ENCODE assay signal across 21 mouse cellular contexts in genomic region chr5:30636994-30637393, GRCm38 (mm10). TPM values are rescaled to one million over a fixed set of nuclear protein-coding genes. Genes with fewer than 3 reads are reported as not detected.
DNase-seq lines count a peak whose midpoint lies in the region; ATAC-seq and TF ChIP-seq lines count a peak whose summit lies in the region.
"Had no signal": no experiment of that assay in that cellular context is flagged by ENCODE, and none has a peak within 500 bp of the region (broad histone marks: within the 10 kb centered on the region; RNA-seq: fewer than 3 reads in every experiment).

No protein-coding gene starts in this region.

- DNase-seq in adrenal gland, adult 2 months = peak; percentile 39
- DNase-seq in adrenal gland, postnatal 4 days (ENCODE audit: low spot score in 2 of 2) = no peak
- DNase-seq in cerebellum, postnatal 10 days = peak; percentile 33 to 41
- DNase-seq in cerebellum, adult 9-11 months = no peak
- peak; percentile 32 for DNase-seq in lung, postnatal 10 days
- DNase-seq in lung, postnatal 0 days (ENCODE audit: low spot score) = no peak
- peak; percentile 23 for DNase-seq in NIH3T3 (ENCODE audit: low read depth)
- DNase-seq: cerebellum, adult 18-20 months; cerebellum, postnatal 14 days; embryo, embryonic 11 days; forebrain, postnatal 0 days; gastrocnemius, postnatal 14 days had no signal

- no peak for ATAC-seq in lung, postnatal 0 days
- no peak for ATAC-seq in forebrain, embryonic 13.5 days
- ATAC-seq: CD4-positive, CD25-positive, alpha-beta regulatory T cell, adult 4 months; forebrain, postnatal 0 days; intestine, embryonic 16.5 days had no signal

- H3K27me3 ChIP-seq in lung, postnatal 0 days (replicated peaks; ENCODE audit: insufficient read depth, low read length) = no peaks in the 10 kb centered on the region
- H3K27me3 ChIP-seq in forebrain, embryonic 13.5 days = peaks cover 10% of the 10 kb centered on the region
- H3K27me3 ChIP-seq: embryonic facial prominence, embryonic 12.5 days; hindbrain, embryonic 15.5 days had no signal

- H3K36me3 ChIP-seq in lung, postnatal 0 days (ENCODE audit: insufficient read depth, low read length) = no peaks in the 10 kb centered on the region
- no peaks in the 10 kb centered on the region for H3K36me3 ChIP-seq in forebrain, embryonic 13.5 days (ENCODE audit: poor library complexity, severe bottlenecking)
- H3K36me3 ChIP-seq: embryonic facial prominence, embryonic 12.5 days; forebrain, embryonic 12.5 days; G1E; heart, embryonic 12.5 days; hindbrain, embryonic 15.5 days had no signal

- H3K4me3 ChIP-seq in lung, postnatal 0 days (ENCODE audit: low read depth, low read length) = no peak overlapping the region
- H3K4me3 ChIP-seq in forebrain, embryonic 13.5 days = no peak overlapping the region
- H3K4me3 ChIP-seq: embryonic facial prominence, embryonic 12.5 days; forebrain, embryonic 12.5 days; heart, embryonic 12.5 days; hindbrain, embryonic 15.5 days had no signal

- no peak overlapping the region for H3K4me2 ChIP-seq in lung, postnatal 0 days (replicated peaks; ENCODE audit: low read depth, low read length)
- H3K4me2 ChIP-seq in forebrain, embryonic 13.5 days = no peak overlapping the region
- H3K4me2 ChIP-seq: embryonic facial prominence, embryonic 12.5 days; forebrain, embryonic 12.5 days; heart, embryonic 12.5 days; hindbrain, embryonic 15.5 days had no signal

- H3K9ac ChIP-seq in lung, postnatal 0 days (replicated peaks; ENCODE audit: low read depth) = no peak overlapping the region
- no peak overlapping the region for H3K9ac ChIP-seq in forebrain, embryonic 13.5 days
- H3K9ac ChIP-seq: embryonic facial prominence, embryonic 12.5 days; forebrain, embryonic 12.5 days; forebrain, postnatal 0 days; heart, embryonic 12.5 days; hindbrain, embryonic 15.5 days had no signal

- TF ChIP-seq CTCF in lung, postnatal 0 days (IDR thresholded peaks at IDR 0.05) = no peak

- H3K27ac ChIP-seq in lung, postnatal 0 days (ENCODE audit: low read length) = no peak overlapping the region
- H3K27ac ChIP-seq in forebrain, embryonic 13.5 days = no peak overlapping the region
- H3K27ac ChIP-seq: embryonic facial prominence, embryonic 12.5 days; forebrain, embryonic 12.5 days; hindbrain, embryonic 15.5 days had no signal

- 22% methylated on average over 7 of the region's 7 CpGs for WGBS in lung, postnatal 0 days
- 39% methylated on average over 7 of the region's 7 CpGs for WGBS in forebrain, embryonic 13.5 days

- no peaks in the 10 kb centered on the region for H3K4me1 ChIP-seq in lung, postnatal 0 days (ENCODE audit: insufficient read depth, low read depth, low read length)
- H3K4me1 ChIP-seq in forebrain, embryonic 13.5 days = no peaks in the 10 kb centered on the region
- H3K4me1 ChIP-seq: embryonic facial prominence, embryonic 12.5 days; forebrain, embryonic 12.5 days; hindbrain, embryonic 15.5 days had no signal

- H3K9me3 ChIP-seq in lung, postnatal 0 days (ENCODE audit: low read length) = no peaks in the 10 kb centered on the region
- H3K9me3 ChIP-seq in forebrain, embryonic 13.5 days (replicated peaks) = no peaks in the 10 kb centered on the region
- H3K9me3 ChIP-seq: embryonic facial prominence, embryonic 12.5 days; forebrain, embryonic 12.5 days; G1E; heart, embryonic 12.5 days; hindbrain, embryonic 15.5 days had no signal

- no peak for TF ChIP-seq EP300 in lung, postnatal 0 days (IDR thresholded peaks at IDR 0.05)

RNA-seq across cellular contexts. Expression of gene Slc35f6, which starts 10.7 kb away (rescaled TPM):
- 10 to 100 TPM; 49.0 to 50.9 TPM for total RNA-seq in adrenal gland, adult 2 months (2021)
- polyA plus RNA-seq in adrenal gland, adult 2 months (2012; rRNA removed) = 140 and 145 TPM in 2 replicates
- 10 to 100 TPM; 33.5 to 33.7 TPM for total RNA-seq in adrenal gland, postnatal 4 days (2021)
- polyA plus RNA-seq in lung, postnatal 0 days (2015; fragmentation: Nextera tagmentation; extraction: Ambion mirVana) = 30.1 and 34.5 TPM in 2 replicates
- 26.2 and 29.3 TPM in 2 replicates for polyA plus RNA-seq in forebrain, embryonic 13.5 days (2015; fragmentation: Nextera tagmentation; extraction: Ambion mirVana)

RNA-seq across cellular contexts. Expression of gene Cenpa, which starts 29.6 kb away (rescaled TPM):
- total RNA-seq in adrenal gland, adult 2 months (2021) = 1 to 10 TPM; 5.1 to 6.4 TPM
- 10.9 and 14.5 TPM in 2 replicates for polyA plus RNA-seq in adrenal gland, adult 2 months (2012; rRNA removed)
- total RNA-seq in adrenal gland, postnatal 4 days (2021) = 10 to 100 TPM; 61.3 to 62.0 TPM
- 24.4 and 25.5 TPM in 2 replicates for polyA plus RNA-seq in lung, postnatal 0 days (2015; fragmentation: Nextera tagmentation; extraction: Ambion mirVana)
- polyA plus RNA-seq in forebrain, embryonic 13.5 days (2015; fragmentation: Nextera tagmentation; extraction: Ambion mirVana) = 264 and 275 TPM in 2 replicates

RNA-seq across cellular contexts. Expression of gene Kcnk3, which starts 49.0 kb away (rescaled TPM):
- 1,000 to 10,000 TPM; 1,225 to 1,281 TPM for total RNA-seq in adrenal gland, adult 2 months (2021)
- 6,176 and 11,313 TPM in 2 replicates for polyA plus RNA-seq in adrenal gland, adult 2 months (2012; rRNA removed)
- 100 to 1,000 TPM; 684 to 719 TPM for total RNA-seq in adrenal gland, postnatal 4 days (2021)
- polyA plus RNA-seq in lung, postnatal 0 days (2015; fragmentation: Nextera tagmentation; extraction: Ambion mirVana) = 28.6 and 35.7 TPM in 2 replicates
- polyA plus RNA-seq in forebrain, embryonic 13.5 days (2015; fragmentation: Nextera tagmentation; extraction: Ambion mirVana) = 1.0 TPM in 2 replicates
- total RNA-seq: common myeloid progenitor, adult 5-6 weeks had no signal
- polyA plus RNA-seq: G1E had no signal

Comparison
In these comparisons a context has a peak if more than half of its experiments do, and no peak if none do; other contexts are left out.
1. DNase-seq: peak in adrenal gland, adult 2 months (single experiment), cerebellum, postnatal 10 days (2 of 2), lung, postnatal 10 days (single experiment) and NIH3T3 (single experiment); none in adrenal gland, postnatal 4 days (0 of 2), cerebellum, adult 9-11 months (single experiment) and lung, postnatal 0 days (single experiment).
2. RNA of gene Cenpa, which starts 29.6 kb away (polyA plus RNA-seq): 264 to 275 TPM in forebrain, embryonic 13.5 days; 24.4 to 25.5 TPM in lung, postnatal 0 days and 10.9 to 14.5 TPM in adrenal gland, adult 2 months; every median in the first group is over 10 times any median in the second.
3. RNA of gene Kcnk3, which starts 49.0 kb away (polyA plus RNA-seq): 6,176 to 11,313 TPM in adrenal gland, adult 2 months; 28.6 to 35.7 TPM in lung, postnatal 0 days and 1.0 TPM in forebrain, embryonic 13.5 days; every median in the first group is over 100 times any median in the second.